Mouse (Mus musculus): ENCODE measurements around the gene Rcn3.
"Not testable (repeated sequence)": the region's sequence is repeated elsewhere in the genome, so short reads cannot be mapped to it uniquely, and the experiment has no call there.

Rcn3 gene

DNA sequence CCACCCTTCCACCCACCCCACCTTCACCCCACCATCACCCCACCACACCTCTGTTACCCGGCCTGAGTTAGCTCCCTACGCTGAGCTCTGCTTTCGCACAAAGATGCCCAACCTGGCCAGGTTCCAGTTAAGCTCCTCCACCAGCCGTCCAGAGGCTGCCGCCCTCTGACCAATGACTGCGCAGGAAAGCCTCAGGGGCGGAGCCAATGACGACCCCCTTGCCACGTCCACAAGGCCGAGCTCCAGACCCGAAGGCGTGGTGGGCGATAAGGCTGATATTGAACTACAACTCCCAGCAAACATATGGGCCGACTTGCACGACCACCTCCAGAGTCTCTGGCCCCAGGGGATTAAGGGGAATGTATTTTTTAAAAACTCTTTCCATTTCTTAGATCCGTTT is at the start of gene Rcn3:
Gene Rcn3, minus strand, starts transcription at position 174 of the 400 bp plus-strand sequence.
- DNase-seq (ENCODE audit: low spot score) = peak; percentile 98

DNA sequence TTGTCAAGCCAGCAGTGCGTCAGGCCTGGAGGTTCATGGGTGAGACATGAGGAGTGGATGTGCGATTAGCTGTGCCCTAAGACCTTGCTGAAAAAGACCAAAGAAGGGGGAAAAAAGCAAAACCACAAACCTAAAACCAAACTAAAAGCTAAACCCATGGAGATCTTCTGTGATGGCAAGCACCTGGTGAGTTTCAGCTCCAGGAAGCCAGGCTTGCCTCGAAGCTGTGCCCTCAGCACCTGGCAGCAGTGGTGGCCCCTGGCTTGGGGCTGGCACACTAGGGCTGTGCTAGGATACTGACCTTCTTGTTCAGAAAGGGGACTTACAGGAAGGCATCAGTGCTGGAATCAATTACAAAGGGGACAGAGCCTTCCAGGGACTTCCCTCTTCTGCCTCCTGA is 49.3 kb upstream of the Rcn3 start:
- DNase-seq (ENCODE audit: low spot score) = no peak

DNA sequence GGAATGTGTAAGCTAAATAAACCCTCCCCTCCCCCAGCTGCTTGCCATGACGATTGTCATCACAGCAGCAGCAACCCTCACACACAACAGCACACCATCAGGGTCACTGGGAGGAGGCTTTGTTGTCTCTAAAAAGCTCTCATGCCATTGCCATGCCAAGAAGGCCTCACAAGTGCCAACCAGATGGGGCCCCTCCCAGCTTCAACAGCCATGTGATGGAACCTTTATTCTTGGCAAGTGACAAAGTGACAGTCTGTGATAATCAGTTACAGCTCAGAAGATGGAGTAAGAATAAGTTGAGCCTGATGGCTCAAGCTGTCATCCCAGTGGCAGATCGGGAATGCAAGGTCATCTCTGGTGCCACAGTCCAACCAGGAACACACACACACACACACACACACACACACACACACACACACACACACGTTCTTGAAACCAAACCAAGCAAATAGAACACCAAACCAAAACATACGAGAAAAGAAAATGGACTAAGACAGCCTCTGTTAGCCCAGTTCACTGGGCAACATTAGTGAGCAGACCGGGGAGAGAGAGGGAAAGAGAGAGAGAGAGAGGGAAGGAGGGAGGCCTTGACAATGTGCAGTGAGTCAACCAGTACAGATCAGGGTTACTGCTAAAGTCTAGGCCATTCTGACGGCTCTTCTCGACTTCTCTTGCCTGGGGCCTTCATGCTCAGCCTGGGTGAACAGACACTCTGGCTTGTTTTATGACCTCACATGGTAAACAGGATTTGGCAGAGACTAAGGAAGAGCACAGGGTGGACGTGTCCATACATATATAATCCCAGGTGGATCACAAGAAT is 48.1 kb upstream of the Rcn3 start:
- DNase-seq (ENCODE audit: low spot score) = no peak

DNA sequence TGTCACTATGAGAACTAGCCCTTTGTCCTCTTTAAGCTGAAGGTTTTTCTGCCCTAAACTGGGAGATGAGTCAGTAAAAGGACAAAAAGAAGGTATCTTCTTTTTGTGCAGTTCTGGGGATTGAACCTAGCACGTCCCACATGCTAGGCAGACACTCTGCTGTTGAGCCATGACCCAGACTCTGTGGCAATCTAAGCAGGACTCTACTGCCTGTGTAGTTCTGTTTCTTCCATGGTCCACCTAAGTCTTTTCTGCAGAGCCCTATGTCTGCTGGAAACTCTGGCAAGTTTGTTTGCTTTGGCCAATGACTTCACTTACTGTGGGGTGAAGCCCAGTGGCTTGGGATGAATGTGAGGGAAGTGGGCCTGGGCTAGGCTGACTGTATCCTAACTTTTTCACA is 46.4 kb upstream of the Rcn3 start:
- no peak for DNase-seq (ENCODE audit: low spot score)

DNA sequence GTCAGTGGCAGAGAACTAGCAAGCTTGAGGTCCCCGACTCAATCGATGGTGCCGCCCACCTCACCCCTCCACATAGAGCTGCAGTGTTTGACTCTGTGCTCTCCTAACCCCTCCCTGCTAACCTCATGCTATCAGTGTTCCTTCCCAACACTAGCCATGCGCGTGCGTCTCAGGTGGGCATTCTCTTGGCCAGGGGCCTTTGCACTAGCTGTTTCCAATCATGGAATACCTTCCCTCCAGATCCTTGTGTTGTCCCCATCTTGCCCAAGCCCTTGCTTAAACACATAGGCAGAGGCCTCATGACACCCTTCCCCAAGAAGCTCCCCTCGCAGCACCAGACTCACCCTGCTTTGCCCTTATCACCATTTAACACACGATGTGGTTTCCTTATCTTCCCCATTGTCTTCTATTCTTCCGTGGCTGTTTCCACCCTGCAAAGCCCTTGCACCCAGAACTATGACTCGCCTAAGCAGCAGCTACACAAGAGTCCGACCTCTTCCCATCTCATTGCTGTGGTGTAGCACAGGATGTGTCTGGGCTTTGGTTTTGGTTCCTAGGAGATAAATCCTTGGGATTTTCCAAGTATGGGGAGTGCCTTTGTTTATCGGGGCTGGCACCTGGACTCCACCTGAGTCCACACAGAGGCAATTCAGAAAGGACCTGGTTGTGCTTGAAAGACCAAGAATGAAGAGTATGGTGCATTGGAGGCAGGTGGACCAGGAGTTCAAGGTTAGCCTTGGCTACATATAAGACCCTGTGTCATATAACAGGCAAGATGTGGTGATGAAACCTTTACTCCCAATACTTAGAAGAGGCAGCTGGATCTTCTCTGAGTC is 45.4 kb upstream of the Rcn3 start:
- DNase-seq (ENCODE audit: low spot score) = no peak

DNA sequence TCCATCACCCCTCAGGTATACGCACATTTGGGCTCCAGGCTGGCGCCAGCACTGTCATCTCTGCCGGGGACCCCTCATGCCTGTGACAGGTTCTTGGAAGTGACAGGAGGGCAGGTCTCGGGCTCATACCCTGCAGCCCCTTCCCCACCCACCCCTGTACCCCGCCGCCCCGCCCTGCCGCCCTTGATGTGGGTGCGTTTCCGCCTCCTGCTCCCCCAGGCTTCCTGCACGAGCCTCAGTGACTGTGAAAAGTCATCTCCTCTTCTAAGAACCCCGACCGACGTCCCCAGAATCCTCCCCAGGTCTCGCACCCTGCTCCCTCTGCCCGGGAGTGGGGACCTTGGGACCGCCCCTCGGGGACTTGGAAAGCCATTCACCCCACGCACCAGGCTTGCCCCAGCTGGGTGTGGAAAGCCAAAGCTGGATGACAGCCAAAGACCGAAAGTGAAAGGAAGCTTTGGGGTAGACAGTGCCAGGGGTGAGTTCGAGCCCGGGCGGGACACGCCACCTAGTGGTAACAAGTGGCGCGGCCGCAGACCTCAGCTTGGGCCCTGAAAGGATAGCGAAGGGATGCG is 44.1 kb upstream of the Rcn3 start, which contains the start of the genes Gm45713 and Flt3l:
Gene Gm45713, minus strand, starts transcription at position 239 of the 575 bp plus-strand sequence.
Gene Flt3l, minus strand, starts transcription at position 440 of the 575 bp plus-strand sequence.
- DNase-seq (ENCODE audit: low spot score) = peak; percentile 84

DNA sequence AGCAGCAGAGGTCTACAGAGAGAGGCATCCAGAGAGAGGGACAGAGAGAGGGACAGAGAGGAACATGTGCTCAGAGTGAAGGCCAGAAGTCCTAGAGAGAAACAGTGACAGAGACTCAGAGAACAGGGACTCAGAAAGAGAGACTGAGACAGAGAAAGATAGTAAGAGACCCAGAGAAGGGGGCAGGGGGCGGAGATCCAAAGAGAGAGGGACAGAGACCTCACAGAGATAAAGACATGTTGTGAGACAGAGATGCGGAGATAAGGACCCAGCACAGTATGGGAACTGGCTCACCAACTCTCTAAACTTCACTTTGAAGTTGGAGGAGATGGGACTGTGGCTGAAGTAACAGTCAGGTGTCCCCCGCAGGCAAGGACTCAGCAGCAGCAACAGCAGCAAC is 43.3 kb upstream of the Rcn3 start:
- no peak for DNase-seq (ENCODE audit: low spot score)

DNA sequence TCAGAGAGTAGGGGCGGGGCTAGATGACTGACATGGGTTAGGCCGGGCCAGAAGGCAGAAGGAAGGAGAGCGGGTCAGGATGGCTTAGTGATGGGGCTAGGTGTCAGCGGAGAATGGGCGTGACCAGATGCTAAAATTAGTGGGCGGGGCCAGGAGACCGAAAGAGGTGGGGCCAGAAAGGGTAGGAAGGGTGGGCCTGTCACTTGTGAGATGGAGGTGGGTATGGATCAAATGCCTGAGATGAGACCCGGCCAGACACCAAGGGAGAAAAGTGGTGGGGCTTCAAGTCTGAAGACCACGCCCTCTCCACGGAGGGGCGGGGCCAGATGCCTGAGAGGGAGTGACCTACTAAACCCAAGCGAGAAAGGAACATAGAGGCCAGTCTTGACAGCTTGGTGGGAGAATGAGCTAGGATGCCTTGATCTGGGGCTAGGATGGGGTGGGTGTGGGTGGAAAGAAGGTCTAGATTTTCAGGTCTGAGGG is 42.6 kb upstream of the Rcn3 start:
- DNase-seq (ENCODE audit: low spot score) = peak; percentile 67

DNA sequence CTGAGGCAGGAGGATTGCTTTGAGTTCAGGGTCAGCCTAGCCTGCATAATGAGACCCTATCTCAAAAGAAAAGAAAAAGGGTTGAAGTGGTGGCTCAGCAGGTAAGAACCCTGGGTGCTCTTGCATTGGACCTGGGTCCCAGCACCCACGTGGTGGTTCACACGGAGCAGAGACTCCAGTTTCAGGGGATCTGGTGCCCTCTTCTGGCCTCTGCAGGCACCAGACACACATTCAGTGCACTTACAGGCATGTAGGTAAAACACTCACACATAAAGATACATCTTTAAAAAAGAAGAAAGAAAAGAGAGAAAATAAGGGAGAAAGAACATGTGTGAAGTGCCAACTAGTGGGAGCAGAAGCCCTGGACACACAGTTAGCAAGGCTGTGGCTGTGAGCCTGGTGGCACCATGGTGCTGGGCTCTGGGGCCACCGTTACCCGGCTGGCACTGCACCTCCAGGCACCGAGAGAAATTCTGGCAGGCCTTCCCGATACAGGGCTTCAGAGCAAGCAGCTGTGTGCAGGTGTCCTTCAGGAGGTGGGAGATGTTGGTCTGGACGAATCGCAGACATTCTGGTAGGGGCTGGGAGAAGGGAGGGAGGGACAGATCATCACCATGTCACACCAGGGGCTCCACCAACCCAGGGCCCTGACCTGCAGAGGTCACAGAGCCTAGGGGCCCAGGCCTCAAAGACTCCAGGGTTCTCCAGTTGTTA is 41.6 kb upstream of the Rcn3 start:
- no peak for DNase-seq (ENCODE audit: low spot score)

DNA sequence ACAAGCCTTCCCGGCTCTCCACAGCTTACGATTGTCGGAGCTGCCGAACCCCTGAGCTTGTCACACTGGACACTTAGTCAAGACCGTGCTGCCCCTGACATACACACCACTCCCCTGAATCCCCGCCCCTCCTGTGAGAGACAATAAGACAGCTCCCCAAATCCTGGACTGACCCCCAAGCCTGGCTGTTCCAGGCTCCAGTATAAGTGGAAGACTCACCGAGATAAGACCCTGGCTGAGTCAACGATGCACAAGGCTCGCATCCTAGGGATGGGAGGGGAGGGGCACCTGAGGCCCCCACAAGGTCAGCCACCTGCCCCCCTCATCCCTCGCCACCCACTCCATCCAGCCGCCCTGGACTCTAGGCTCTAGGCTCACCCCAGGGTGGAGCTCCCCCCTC is 39.8 kb upstream of the Rcn3 start:
- no peak for DNase-seq (ENCODE audit: low spot score)

DNA sequence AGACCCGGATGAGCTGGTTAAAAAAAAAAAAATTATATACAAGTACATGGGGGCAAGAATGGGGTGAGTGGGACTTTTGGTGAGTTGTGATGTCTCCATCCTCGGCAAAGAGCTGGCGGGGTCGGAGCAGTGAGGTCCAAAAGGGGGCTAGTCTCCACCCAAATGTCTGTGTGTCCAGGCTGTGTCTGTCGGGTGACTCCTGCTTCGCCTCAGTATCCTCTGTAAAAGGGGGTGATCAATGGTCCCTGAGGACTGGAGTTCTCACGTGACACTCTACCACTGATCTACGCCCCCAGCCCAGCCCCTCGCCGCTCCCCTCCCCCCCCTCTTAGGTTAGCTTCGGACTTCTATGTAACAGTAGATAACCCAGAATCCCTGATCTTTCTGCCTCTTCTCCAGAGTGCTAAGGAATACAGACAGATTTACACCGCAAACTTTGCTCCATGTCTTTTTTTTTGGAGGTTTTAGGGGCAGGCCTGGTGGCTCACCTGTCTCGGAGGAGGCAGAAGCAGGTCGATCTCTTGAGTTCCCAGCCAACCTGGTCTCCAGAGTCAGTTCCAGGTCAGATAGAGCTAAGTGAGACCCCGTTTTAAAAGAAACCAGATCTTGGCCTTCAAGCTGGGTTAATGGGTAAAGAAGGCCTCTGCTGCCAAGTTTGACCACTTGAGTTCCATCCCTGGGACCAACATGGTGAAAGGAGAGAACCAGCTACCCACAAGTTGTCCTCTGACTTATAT is 37.9 kb upstream of the Rcn3 start:
- DNase-seq (ENCODE audit: low spot score) = peak; percentile 34

DNA sequence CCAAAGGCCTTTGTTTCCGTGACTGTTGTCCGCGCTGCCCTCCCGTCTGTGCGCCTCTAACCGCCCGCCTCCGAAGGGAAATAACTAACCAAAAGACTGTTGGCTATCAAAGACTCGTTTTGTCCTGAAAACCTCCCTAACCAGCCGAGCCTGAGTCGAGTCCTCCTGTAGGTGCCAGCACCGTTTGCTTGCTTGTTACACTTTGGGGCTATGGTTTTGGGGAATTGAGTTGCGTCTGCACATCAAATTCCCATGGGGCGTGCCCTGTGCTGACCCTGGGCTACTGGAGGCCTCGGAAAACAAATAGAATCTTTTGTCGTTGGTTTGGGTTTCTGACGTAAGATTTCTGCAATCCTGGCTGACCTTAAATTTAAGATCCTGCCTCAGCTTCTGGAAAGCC is 37.3 kb upstream of the Rcn3 start:
- DNase-seq (ENCODE audit: low spot score) = peak; percentile 81

DNA sequence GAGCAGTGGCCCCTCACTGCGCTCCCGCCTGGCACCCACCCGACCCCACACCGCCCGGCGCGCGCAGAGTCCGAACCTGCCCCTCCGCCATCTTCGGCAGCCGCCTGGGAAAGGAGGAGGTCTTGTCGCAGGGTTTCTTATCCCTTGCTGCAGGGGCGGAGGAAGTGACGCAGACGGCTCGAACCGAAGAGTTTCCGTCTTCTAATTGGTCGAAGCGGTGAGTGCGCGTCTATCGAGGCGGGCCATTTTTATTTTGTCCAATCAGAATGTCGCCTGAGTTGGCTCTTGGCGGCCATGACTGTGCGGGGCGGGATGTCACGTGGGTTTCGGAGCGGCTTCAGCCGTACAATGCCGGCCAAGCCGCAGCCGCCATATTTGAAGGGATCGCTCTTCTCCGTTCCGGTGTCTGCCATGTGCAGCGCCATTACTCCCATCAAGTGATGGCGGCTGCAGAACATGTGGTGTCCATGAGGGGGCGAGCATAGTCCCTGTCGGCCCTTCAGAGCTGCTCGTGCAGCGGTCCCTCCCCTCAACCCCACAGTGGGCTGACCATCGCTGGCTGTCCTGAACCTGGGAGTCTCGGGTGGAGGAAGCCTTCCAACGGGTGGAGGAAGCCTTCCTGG is 36.7 kb upstream of the Rcn3 start, which contains the start of gene Rpl13a:
Gene Rpl13a, minus strand, starts transcription at position 138 of the 623 bp plus-strand sequence.
- DNase-seq (ENCODE audit: low spot score) = peak; percentile 100

DNA sequence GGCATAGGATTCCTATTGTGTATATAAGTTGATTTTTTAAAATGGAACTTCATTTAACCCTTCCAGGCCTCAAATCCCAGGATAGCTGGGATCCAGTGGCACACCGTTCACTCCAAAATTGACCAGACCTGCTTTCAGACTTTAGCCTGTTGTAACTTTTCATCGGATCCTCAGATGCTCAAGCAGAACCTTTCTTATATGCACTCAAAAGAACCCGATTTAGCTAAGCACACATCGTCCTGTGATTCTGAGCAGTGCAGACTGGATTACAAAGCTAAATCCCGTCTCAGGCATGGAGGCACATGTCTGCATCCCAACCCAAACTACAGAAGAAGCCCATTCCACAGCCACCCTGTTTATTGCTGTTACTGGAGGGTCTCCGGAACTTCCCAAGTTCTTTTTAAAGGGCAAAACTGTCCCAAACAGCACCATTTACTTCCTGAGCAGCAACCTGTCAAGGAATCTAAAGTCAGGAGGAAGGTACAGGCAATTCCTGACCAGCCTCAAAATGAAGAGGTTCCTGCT is 35.7 kb upstream of the Rcn3 start:
- DNase-seq (ENCODE audit: low spot score) = no peak

DNA sequence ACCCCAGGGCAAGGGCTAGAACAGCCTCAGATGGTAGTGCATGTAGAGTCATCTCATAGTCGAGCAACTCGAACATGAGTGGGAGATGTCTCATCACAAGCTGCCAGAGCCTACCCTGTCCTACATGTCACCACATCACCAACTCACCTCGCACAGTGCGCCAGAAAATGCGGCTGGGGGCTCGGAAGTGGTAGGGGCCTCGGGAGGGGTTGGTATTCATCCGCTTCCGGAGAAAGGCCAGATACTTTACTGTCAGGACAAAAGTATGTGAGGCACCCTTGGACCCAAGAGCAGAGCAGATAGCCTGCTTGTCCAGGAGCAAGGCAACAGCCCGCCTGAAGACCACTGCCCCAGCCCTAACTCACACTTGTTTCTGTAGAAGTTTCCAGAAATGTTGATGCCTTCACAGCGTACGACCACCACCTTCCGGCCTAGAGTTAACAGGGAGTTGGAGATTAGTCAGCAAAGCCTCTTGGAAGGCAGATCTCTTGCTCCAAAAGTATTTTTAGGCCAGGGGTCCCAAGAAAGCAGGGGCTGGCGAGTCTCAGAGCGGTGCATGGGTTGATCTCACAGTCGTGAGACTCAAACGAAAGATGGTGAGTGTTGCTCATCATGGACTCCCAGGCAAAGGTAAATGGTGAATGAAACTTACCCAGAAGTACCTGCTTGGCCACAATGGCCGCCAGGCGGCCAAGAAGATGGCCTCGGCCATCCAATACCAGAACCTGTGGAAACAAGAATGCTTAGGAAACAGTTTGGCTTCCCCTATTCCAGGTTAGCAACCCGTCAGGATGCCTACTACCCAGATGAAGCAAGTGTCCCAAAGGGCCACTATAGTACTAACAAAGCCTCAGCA is 35.1 kb upstream of the Rcn3 start:
- no peak for DNase-seq (ENCODE audit: low spot score)

DNA sequence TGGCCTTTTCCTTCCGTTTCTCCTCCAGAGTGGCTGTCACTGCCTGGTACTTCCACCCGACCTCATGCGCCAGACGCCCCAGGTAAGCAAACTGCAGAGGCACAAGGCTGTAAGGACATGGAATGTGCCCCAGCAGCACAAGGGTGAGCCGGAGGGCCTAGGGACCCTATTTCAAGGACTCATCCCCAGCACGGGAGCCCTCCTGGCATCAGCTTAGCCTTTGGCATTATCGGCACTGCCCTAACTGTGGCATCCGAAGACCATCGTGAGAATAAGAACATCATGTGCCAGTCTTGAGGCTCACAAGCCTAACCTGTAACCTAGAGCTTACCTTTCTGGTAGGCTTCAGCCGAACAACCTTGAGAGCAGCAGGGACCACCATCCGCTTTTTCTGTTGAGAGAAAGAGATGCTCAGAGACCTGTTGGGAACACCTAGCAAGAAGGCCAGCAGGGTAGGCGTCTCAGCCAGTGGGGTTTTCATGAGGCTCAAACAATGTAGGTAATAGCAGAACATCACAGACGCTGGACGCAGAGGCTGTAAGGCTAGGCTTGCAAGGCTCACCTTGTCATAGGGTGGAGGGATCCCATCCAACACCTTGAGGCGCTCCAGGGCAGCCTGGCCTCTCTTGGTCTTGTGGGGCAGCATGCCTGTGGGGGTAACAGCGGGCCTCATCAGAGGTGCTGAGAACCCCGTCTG is 34.3 kb upstream of the Rcn3 start:
- no peak for DNase-seq (ENCODE audit: low spot score)

DNA sequence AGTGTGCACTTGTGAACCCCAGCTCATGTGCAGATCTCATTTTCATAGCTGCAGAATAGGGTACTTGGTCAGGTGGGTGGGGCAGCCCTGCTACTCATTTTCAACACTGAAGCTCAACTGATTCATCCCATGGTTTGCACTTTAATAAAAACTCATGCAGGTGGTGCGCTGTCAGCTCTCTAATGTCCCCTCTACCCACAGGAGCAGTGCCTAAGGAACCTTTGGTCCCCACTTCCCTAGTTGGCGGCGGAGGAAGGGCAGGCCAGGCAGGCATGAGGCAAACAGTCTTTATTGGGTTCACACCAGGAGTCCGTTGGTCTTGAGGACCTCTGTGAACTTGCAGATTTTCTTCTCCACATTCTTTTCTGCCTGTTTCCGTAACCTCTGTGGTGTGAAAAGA is 33.6 kb upstream of the Rcn3 start:
- DNase-seq (ENCODE audit: low spot score) = not testable (repeated sequence)

DNA sequence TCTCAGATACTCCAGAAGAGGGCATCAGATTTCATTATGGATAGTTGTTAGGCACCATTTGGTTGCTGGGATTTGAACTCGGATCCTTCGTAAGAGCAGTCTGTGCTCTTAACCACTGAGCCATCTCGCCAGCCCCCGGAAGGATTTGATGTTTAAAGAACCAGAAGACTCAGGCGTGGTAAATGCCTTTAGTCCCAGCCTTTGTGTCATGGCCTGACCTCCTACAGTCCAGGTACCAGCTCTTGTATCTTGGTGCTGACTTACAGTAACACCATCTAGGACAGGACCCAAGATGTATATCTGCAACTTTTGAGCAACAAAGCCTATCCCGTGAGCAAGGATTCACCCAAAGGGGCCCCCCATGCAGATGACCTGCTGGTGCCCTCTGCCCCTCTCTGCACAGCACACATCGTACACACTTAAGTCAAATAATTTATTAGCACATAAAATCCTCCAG is 33.2 kb upstream of the Rcn3 start:
- peak; percentile 85 for DNase-seq (ENCODE audit: low spot score)
